Mouse (Mus musculus) brain, embryonic 18.5 days (tissue): ENCODE measurements around the gene Gnb1l.
"Not testable (repeated sequence)": the region's sequence is repeated elsewhere in the genome, so short reads cannot be mapped to it uniquely, and the experiment has no call there.

Experiments
- DNase-seq: peaks from one replicate; pipeline ENCODE4 v3.0.0-alpha.2; 2012; ENCODE audit warnings: low read depth, low spot score

The Gnb1l gene

GRCm38 (mm10) chr16:18482431-18482830 lies 16.1 kb upstream of the Gnb1l start:
- no peak for DNase-seq

GRCm38 (mm10) chr16:18483839-18484238 lies 14.7 kb upstream of the Gnb1l start:
- DNase-seq: no peak

GRCm38 (mm10) chr16:18484386-18484785 lies 14.1 kb upstream of the Gnb1l start:
- DNase-seq: no peak

GRCm38 (mm10) chr16:18484794-18485435 lies 13.6 kb upstream of the Gnb1l start:
- no peak for DNase-seq

- no peak for DNase-seq
Measured at GRCm38 (mm10) chr16:18486126-18486525, 12.4 kb upstream of the Gnb1l start.

GRCm38 (mm10) chr16:18490281-18490680 lies 8.2 kb upstream of the Gnb1l start:
- DNase-seq: no peak

GRCm38 (mm10) chr16:18490894-18491293 lies 7.6 kb upstream of the Gnb1l start:
- no peak for DNase-seq

GRCm38 (mm10) chr16:18497865-18498515 lies 523 bp upstream of the Gnb1l start:
- DNase-seq: no peak

GRCm38 (mm10) chr16:18498996-18499395 lies 483 bp downstream of the Gnb1l start:
- no peak for DNase-seq

GRCm38 (mm10) chr16:18501531-18501930 lies 3.0 kb downstream of the Gnb1l start:
- DNase-seq: no peak

- DNase-seq: no peak
Measured at GRCm38 (mm10) chr16:18503566-18504342, 5.2 kb downstream of the Gnb1l start.

GRCm38 (mm10) chr16:18506524-18507199 lies 8.1 kb downstream of the Gnb1l start:
- DNase-seq: no peak

- no peak for DNase-seq
Measured at GRCm38 (mm10) chr16:18507200-18507549, 8.7 kb downstream of the Gnb1l start.

- DNase-seq: no peak
Measured at GRCm38 (mm10) chr16:18511741-18512140, 13.2 kb downstream of the Gnb1l start.

GRCm38 (mm10) chr16:18513508-18513907 lies 15.0 kb downstream of the Gnb1l start:
- no peak for DNase-seq

GRCm38 (mm10) chr16:18518091-18518490 lies 19.6 kb downstream of the Gnb1l start:
- DNase-seq: no peak

- no peak for DNase-seq
Measured at GRCm38 (mm10) chr16:18523563-18524245, 25.2 kb downstream of the Gnb1l start.

GRCm38 (mm10) chr16:18528656-18529055 lies 30.1 kb downstream of the Gnb1l start:
- no peak for DNase-seq

GRCm38 (mm10) chr16:18533061-18533460 lies 34.5 kb downstream of the Gnb1l start:
- not testable (repeated sequence) for DNase-seq

- no peak for DNase-seq
Measured at GRCm38 (mm10) chr16:18537407-18537990, 39.0 kb downstream of the Gnb1l start.

GRCm38 (mm10) chr16:18539281-18539680 lies 40.8 kb downstream of the Gnb1l start:
- DNase-seq: no peak
